Mouse (Mus musculus) gastrocnemius, postnatal 25 days (tissue): ENCODE data around the gene Pelo. TPM values are rescaled to one million over a fixed set of nuclear protein-coding genes. Genes with fewer than 3 reads are reported as not detected.

Source experiments
- total RNA-seq, 2 experiments: library from RNA; stranded (reverse); gene quantifications; 1 replicate in 1 of 2; 2 replicates in 1 of 2; pipeline ENCODE4 v1.2.3; 2021

The Pelo gene
- total RNA-seq, 2 experiments from 2014 or later = 9.7 to 11.8 TPM

Other genes with a start within 250 kb of the Pelo start
- 1 to 10 TPM in 1 of 2 experiments, under 1 TPM in 1; 0.54 to 2.7 TPM for gene Itga2, start 158.1 kb downstream of the Pelo start, total RNA-seq
- gene Gm49395, start 11.7 kb upstream of the Pelo start, total RNA-seq = 1 to 10 TPM in 1 of 2 experiments, not detected in 1; 2.8 TPM
- 10 to 100 TPM in 1 of 2 experiments, 1 to 10 TPM in 1; 9.8 to 12.3 TPM for gene Itga1, start 11.8 kb upstream of the Pelo start, total RNA-seq